Mouse (Mus musculus) hindbrain, embryonic 12.5 days (tissue): ENCODE data around the gene Eef2kmt. TPM values are rescaled to one million over a fixed set of nuclear protein-coding genes. Genes with fewer than 3 reads are reported as not detected.

ENCODE experiments used
- microRNA-seq: library from miRNA; unstranded; fragments of <30 nt; microRNA quantifications from one replicate; pipeline ENCODE4, GENCODE M21; 2017
- polyA plus RNA-seq: library from polyadenylated mRNA; unstranded; fragments of >200 nt; fragmentation: Nextera tagmentation; extraction: Ambion mirVana; gene quantifications from 2 replicates; pipeline ENCODE4 v1.2.1, GENCODE M21; 2016

The Eef2kmt gene
- polyA plus RNA-seq, 1 experiment from 2014 or later = 11.6 TPM

Small RNAs within 50 kb of the gene (microRNA-seq; reads per million reads assigned to microRNA genes)
- not detected for gene Gm23689
- not detected for gene Gm26095
- not detected for gene Mir6364

Other genes with a start within 250 kb of the Eef2kmt start
- 3.1 and 5.0 TPM in 2 replicates for gene Smim22, start 248.7 kb downstream of the Eef2kmt start, polyA plus RNA-seq
- 98.6 and 101 TPM in 2 replicates for gene Rogdi, start 242.4 kb downstream of the Eef2kmt start, polyA plus RNA-seq
- gene Glyr1, start 206.1 kb downstream of the Eef2kmt start, polyA plus RNA-seq = 216 and 238 TPM in 2 replicates
- 25.0 and 25.4 TPM in 2 replicates for gene Ubn1, start 205.9 kb downstream of the Eef2kmt start, polyA plus RNA-seq
- 1.3 and 1.7 TPM in 2 replicates for gene Ppl, start 123.6 kb downstream of the Eef2kmt start, polyA plus RNA-seq
- gene Sec14l5, start 108.9 kb downstream of the Eef2kmt start, polyA plus RNA-seq = 1.1 and 1.4 TPM in 2 replicates
- gene Nagpa, start 52.0 kb downstream of the Eef2kmt start, polyA plus RNA-seq = 12.9 and 14.1 TPM in 2 replicates
- 5.8 and 6.3 TPM in 2 replicates for gene AU021092, start 33.7 kb downstream of the Eef2kmt start, polyA plus RNA-seq
- 29.9 and 32.7 TPM in 2 replicates for gene Alg1, start 22.4 kb downstream of the Eef2kmt start, polyA plus RNA-seq